ENCODE assay signal across 12 mouse cellular contexts in the genomic region with DNA sequence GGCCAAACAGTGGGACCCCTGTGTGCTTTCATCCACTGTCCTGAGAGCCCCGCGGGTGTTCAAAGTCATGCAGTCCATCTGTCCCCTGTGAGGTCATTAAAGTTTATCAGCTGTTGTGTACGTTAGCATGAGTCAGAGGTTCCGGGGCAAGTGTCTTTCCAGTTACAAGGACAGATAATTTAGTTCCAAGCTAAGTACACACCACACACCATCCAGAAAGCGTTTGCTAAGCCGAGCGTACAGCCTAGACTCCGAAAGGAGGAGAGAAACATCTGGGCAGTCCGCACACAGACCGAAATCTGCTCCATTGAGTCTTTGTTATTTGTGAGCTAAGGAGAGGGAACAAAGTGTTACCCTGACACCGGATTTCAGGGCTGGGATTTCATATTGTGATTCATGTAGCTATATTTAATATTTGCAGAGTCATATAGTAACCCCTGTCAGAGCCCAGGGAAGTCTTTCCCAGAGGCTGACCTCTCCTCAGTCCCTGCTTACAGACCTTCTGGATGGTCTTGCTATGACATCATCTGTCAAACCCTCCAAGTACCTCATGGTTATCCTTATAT. TPM values are rescaled to one million over a fixed set of nuclear protein-coding genes. Genes with fewer than 3 reads are reported as not detected.
DNase-seq lines count a peak whose midpoint lies in the region; ATAC-seq lines count a peak whose summit lies in the region.
"Had no signal": no experiment of that assay in that cellular context is flagged by ENCODE, and none has a peak within 500 bp of the region (broad histone marks: within the 10 kb centered on the region; RNA-seq: fewer than 3 reads in every experiment).

No protein-coding gene starts in this region.

- H3K27me3 ChIP-seq in heart, embryonic 14.5 days (ENCODE audit: control insufficient read depth, insufficient read depth, low read length): no peaks in the 10 kb centered on the region
- H3K27me3 ChIP-seq in liver, embryonic 15.5 days: no peaks in the 10 kb centered on the region
- H3K27me3 ChIP-seq: midbrain, embryonic 15.5 days; Patski had no signal

- peaks cover 7 to 15% of the 10 kb centered on the region in 2 experiments for H3K4me1 ChIP-seq in heart, embryonic 14.5 days (ENCODE audit: control insufficient read depth in 2 of 2, insufficient read depth in 2 of 2, low read length in 2 of 2)
- peaks cover 8% of the 10 kb centered on the region for H3K4me1 ChIP-seq in liver, embryonic 15.5 days (replicated peaks)
- H3K4me1 ChIP-seq: midbrain, embryonic 15.5 days had no signal

- peak overlapping the region; percentile 54 for H3K9ac ChIP-seq in heart, embryonic 14.5 days (ENCODE audit: low read length)
- H3K9ac ChIP-seq in liver, embryonic 15.5 days: no peak overlapping the region
- H3K9ac ChIP-seq: lung, embryonic 14.5 days; midbrain, embryonic 15.5 days had no signal

- H3K9me3 ChIP-seq in heart, embryonic 14.5 days (ENCODE audit: control insufficient read depth, low read length): no peaks in the 10 kb centered on the region
- no peaks in the 10 kb centered on the region for H3K9me3 ChIP-seq in liver, embryonic 15.5 days (replicated peaks)
- H3K9me3 ChIP-seq: midbrain, embryonic 15.5 days had no signal

- 16% methylated on average over 11 of the region's 11 CpGs for WGBS in heart, embryonic 14.5 days
- WGBS in liver, embryonic 15.5 days (ENCODE audit: insufficient replicate concordance): 45% methylated on average over 11 of the region's 11 CpGs

- peak overlapping the region; percentile 82 to 85 for H3K27ac ChIP-seq in heart, embryonic 14.5 days (replicated peaks in 1 of 2; ENCODE audit: control insufficient read depth in 1 of 2, insufficient read depth in 1 of 2, low read depth in 2 of 2, low read length in 2 of 2)
- peak overlapping the region; percentile 54 for H3K27ac ChIP-seq in liver, embryonic 15.5 days (replicated peaks)
- H3K27ac ChIP-seq: midbrain, embryonic 15.5 days had no signal

- no peak overlapping the region for H3K4me3 ChIP-seq in heart, embryonic 14.5 days (ENCODE audit: control insufficient read depth in 1 of 2, insufficient read depth in 1 of 2, low read depth in 1 of 2, low read length in 2 of 2)
- no peak overlapping the region for H3K4me3 ChIP-seq in liver, embryonic 15.5 days (replicated peaks)
- H3K4me3 ChIP-seq: midbrain, embryonic 15.5 days had no signal

- H3K36me3 ChIP-seq in heart, embryonic 14.5 days (ENCODE audit: control insufficient read depth, insufficient read depth, low read length): no peaks in the 10 kb centered on the region
- H3K36me3 ChIP-seq in liver, embryonic 15.5 days (replicated peaks): no peaks in the 10 kb centered on the region
- H3K36me3 ChIP-seq: midbrain, embryonic 15.5 days had no signal

- peak; percentile 62; the same call in 1 of the 2 replicates for ATAC-seq in heart, embryonic 14.5 days (ENCODE audit: insufficient number of reproducible peaks, insufficient read depth, low FRiP score, low read depth)
- peak; percentile 60 for ATAC-seq in liver, embryonic 15.5 days (ENCODE audit: insufficient read depth)
- ATAC-seq: midbrain, embryonic 15.5 days; Patski had no signal

- peak overlapping the region; percentile 45 for H3K4me2 ChIP-seq in heart, embryonic 14.5 days (ENCODE audit: low read length)
- no peak overlapping the region for H3K4me2 ChIP-seq in liver, embryonic 15.5 days
- H3K4me2 ChIP-seq: lung, embryonic 14.5 days; midbrain, embryonic 15.5 days had no signal

- peak; percentile 36 for DNase-seq in embryo, embryonic 10.5 days (ENCODE audit: low spot score)
- no peak for DNase-seq in embryo, embryonic 9.5 days (ENCODE audit: extremely low spot score)
- DNase-seq in adrenal gland, postnatal 10 days: peak; percentile 53
- no peak for DNase-seq in layer of hippocampus, adult 8-10 months (ENCODE audit: low spot score in 2 of 2)
- DNase-seq in spleen, adult 18-20 months: no peak
- DNase-seq in cerebellum, adult 9-10 months: no peak
- DNase-seq: kidney, adult 11 months; lung, embryonic 14.5 days had no signal

RNA-seq across cellular contexts. Expression of gene Vps26c, which starts 18.0 kb away (rescaled TPM):
- total RNA-seq in adrenal gland, postnatal 10 days (2021): 10 to 100 TPM; 40.8 to 52.8 TPM
- 49.4 and 56.3 TPM in 2 replicates for polyA plus RNA-seq in heart, embryonic 14.5 days (2014; fragmentation: Nextera tagmentation; extraction: Ambion mirVana)
- 19.2 and 20.6 TPM in 2 replicates for polyA plus RNA-seq in liver, embryonic 15.5 days (2015; fragmentation: Nextera tagmentation; extraction: Ambion mirVana)
- total RNA-seq in layer of hippocampus, adult 8-10 months (2022): 10 to 100 TPM; 33.4 to 40.3 (median 38.7) TPM

RNA-seq across cellular contexts. Expression of gene Dyrk1a, which starts 25.2 kb away (rescaled TPM):
- total RNA-seq in adrenal gland, postnatal 10 days (2021): 10 to 100 TPM; 59.7 to 62.7 TPM
- polyA plus RNA-seq in heart, embryonic 14.5 days (2014; fragmentation: Nextera tagmentation; extraction: Ambion mirVana): 12.2 and 12.3 TPM in 2 replicates
- polyA plus RNA-seq in liver, embryonic 15.5 days (2015; fragmentation: Nextera tagmentation; extraction: Ambion mirVana): 4.3 and 4.4 TPM in 2 replicates
- total RNA-seq in layer of hippocampus, adult 8-10 months (2022): 10 to 100 TPM; 90.2 to 98.5 (median 96.3) TPM

Comparison
In these comparisons a context has a peak if more than half of its experiments do, and no peak if none do; other contexts are left out.
1. DNase-seq: peak in embryo, embryonic 10.5 days (single experiment) and adrenal gland, postnatal 10 days (single experiment); none in embryo, embryonic 9.5 days (single experiment), layer of hippocampus, adult 8-10 months (0 of 2), spleen, adult 18-20 months (0 of 2) and cerebellum, adult 9-10 months (single experiment).